Mouse (Mus musculus) spleen, adult 2 months (tissue): ENCODE results near the gene Cab39.

Source experiments
- CTCF ChIP-seq: fragments of 200-500 bp; IDR thresholded peaks from 2 replicates; pipeline ENCODE4 v1.5.1; 2011; ENCODE audit warnings: mild to moderate bottlenecking, inconsistent platforms; ENCODE audit not compliant: insufficient read depth, insufficient read length, insufficient replicate concordance; ENCODE audit errors: extremely low read depth
- POLR2A ChIP-seq: fragments of 200-500 bp; IDR thresholded peaks from 2 replicates; pipeline ENCODE4 v1.6.1; 2011; ENCODE audit warnings: low read depth, low read length, inconsistent platforms

GRCm38 (mm10) chr1:85776154-85776553 lies 17.1 kb upstream of the Cab39 start:
- TF ChIP-seq POLR2A = no peak
- TF ChIP-seq CTCF = no peak
